Mouse (Mus musculus) olfactory bulb, adult 2 months (tissue): ENCODE measurements around the gene Tubgcp4. TPM values are rescaled to one million over a fixed set of nuclear protein-coding genes. Genes with fewer than 3 reads are reported as not detected.
"Not testable (repeated sequence)": the region's sequence is repeated elsewhere in the genome, so short reads cannot be mapped to it uniquely, and the experiment has no call there.

ENCODE experiments used
- H3K27ac ChIP-seq: fragments of 200-500 bp; 2 replicates; pipeline ENCODE4 v1.5.1; 2012; ENCODE audit warnings: low read depth, low read length; ENCODE audit not compliant: insufficient read depth
- H3K4me1 ChIP-seq: fragments of 200-500 bp; 2 replicates; pipeline ENCODE4 v1.6.1; 2012; ENCODE audit warnings: low read length; ENCODE audit not compliant: control insufficient read depth, insufficient read depth
- H3K4me3 ChIP-seq: fragments of 200-500 bp; 2 replicates; pipeline ENCODE4 v1.5.1; 2012; ENCODE audit warnings: mild to moderate bottlenecking, low read depth, low read length, moderate library complexity; ENCODE audit not compliant: insufficient read depth
- CTCF ChIP-seq: fragments of 200-500 bp; IDR thresholded peaks from 2 replicates; pipeline ENCODE4 v1.5.1; 2012; ENCODE audit warnings: low read depth, mild to moderate bottlenecking, low read length, moderate library complexity; ENCODE audit not compliant: insufficient read depth
- POLR2A ChIP-seq: fragments of 200-500 bp; IDR thresholded peaks from 2 replicates; pipeline ENCODE4 v1.6.1; 2012; ENCODE audit warnings: mild to moderate bottlenecking, low read depth, low read length, moderate library complexity; ENCODE audit not compliant: insufficient read depth
- WGBS: fragments of 180-500 bp; shearing (Covaris S2); methylation state at CpG from one replicate; pipeline ENCODE4 v1.1.7; 2018; 5-methylcytosine and 5-hydroxymethylcytosine counted together
- polyA plus RNA-seq: library from polyadenylated mRNA; stranded (reverse); fragments of >200 nt; gene quantifications from 2 replicates; pipeline ENCODE4 v1.2.4, GENCODE M21; 2012; ENCODE audit warnings: low replicate concordance; ENCODE audit not compliant: missing spikeins, insufficient read depth, insufficient read length

Tubgcp4 gene
- polyA plus RNA-seq: 263 TPM in 1 of 2 replicates, not detected in the other

- Histone ChIP-seq H3K27ac (peak within 1 kb of the TSS; percentile 27; the same call in 1 of the 2 replicates), H3K4me1 (peaks cover 9% of the 10 kb centered on the region), H3K4me3 (peak within 1 kb of the TSS; percentile 68)
- no peak for TF ChIP-seq CTCF
- TF ChIP-seq POLR2A: no peak
- under 1% methylated on average over 38 of the region's 38 CpGs for WGBS
Measured at GRCm38 (mm10) chr2:121170481-121170971, at the start of gene Tubgcp4. TSS of gene Tubgcp4 (plus strand) at chr2:121170654.

DNA sequence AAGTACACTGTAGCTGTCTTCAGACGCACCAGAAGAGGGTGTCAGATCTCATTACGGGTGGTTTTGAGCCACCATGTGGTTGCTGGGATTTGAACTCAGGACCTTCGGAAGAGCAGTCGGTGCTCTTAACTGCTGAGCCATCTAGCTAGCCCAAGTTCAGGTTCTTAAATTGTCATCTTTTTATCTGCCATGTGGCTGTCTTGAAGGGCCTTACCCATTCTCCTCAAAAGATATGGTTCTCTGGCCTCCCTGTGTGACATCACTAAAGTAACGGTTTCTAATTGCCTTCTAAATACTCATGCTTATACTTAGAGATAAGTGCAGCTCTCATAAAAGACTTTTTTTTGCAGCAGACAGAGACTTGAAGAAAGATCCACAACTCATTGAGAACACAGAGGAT lies 44.2 kb upstream of the Tubgcp4 start:
- not testable (repeated sequence) for H3K4me3 ChIP-seq, H3K4me1 ChIP-seq, H3K27ac ChIP-seq
- WGBS: 93% methylated on average over 5 of the region's 5 CpGs

DNA sequence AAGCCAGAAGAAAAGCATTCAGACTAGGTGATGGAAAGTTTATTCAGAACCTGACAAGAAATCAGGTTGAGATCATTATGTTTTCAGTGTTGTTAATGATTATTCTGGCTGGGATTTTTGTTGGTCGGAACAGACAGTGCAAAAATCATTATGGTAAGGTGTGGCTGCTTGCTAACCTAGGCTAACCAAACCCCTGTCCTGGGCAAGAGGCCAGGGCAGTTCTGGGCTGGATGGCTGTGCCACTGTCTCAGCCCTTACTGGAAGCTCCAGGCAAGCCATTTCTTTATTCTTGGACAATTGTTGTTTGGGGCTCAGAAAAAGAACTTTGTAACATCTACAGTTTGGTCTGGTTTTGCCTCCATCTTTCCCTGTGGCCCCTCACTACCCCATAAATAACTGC lies 42.9 kb upstream of the Tubgcp4 start:
- TF ChIP-seq POLR2A (no peak), CTCF (no peak)
- 88% methylated on average over 1 of the region's 1 CpGs for WGBS
- H3K4me1 ChIP-seq: no peaks in the 10 kb centered on the region
- no peak overlapping the region for H3K4me3 ChIP-seq
- H3K27ac ChIP-seq: no peak overlapping the region

DNA sequence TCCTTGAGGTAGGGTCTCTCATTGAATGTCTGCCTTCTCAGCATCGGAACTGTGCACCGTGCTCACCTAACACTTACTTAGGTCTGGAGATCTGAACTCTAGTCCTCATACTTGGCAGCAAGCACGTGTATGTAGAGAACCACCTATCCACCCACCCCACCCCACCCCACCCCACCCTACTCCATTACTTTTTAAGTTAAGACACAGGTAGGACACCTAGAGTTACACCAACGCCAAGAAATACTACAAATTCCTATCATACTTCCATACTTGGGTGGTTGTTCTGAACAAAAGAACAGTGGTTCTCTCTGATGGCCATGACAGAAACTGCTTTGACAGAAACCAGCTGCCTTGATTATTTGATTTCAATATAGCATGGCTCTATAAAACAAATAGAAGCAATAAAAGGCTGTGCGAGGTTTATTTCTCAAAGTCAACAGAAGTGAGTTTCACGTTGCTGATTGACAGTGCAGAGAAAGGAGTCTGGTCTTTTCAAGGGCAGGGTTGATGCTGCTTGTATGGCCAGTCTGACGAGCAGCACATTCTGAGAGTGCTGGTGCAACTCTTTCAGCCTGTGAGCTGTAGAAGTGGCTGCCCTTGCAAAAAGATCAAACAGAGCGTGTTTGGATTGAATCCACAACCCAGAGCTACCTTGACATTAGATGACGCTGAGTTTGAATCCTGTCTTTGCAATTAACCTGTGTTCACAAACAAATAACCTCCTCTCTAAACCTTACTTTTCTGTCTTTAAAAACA lies 41.4 kb upstream of the Tubgcp4 start:
- 73% methylated on average over 9 of the region's 9 CpGs for WGBS
- TF ChIP-seq CTCF: no peak
- no peak for TF ChIP-seq POLR2A
- Histone ChIP-seq H3K4me3 (no peak overlapping the region), H3K27ac (no peak overlapping the region), H3K4me1 (no peaks in the 10 kb centered on the region)

- WGBS: 86% methylated on average over 1 of the region's 1 CpGs
- Histone ChIP-seq H3K4me1 (no peaks in the 10 kb centered on the region; the same call in 1 of the 2 replicates), H3K4me3 (no peak overlapping the region), H3K27ac (no peak overlapping the region)
- TF ChIP-seq CTCF (no peak), POLR2A (no peak)
Measured at GRCm38 (mm10) chr2:121132822-121133221, 37.6 kb upstream of the Tubgcp4 start.

DNA sequence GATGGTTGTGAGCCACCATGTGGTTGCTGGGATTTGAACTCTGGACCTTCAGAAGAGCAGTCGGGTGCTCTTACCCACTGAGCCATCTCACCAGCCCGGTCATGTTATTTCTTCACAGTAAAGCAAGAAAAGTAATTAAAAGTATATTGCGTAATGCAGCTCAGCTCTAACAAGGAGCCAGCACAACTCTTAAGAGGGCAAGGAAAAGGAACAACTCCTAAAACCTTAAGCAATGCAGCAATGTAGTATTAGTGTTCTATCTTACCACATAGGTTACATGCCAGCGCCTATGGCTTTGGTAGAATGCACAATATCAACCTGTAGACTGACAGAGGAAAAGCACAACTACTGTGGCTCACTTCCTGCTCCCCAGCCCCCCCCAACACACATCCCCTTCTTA lies 33.1 kb upstream of the Tubgcp4 start:
- WGBS: 97% methylated on average over 4 of the region's 4 CpGs
- Histone ChIP-seq H3K27ac (no peak overlapping the region), H3K4me1 (peaks cover 9% of the 10 kb centered on the region; the same call in 1 of the 2 replicates), H3K4me3 (no peak overlapping the region)
- TF ChIP-seq POLR2A: no peak
- no peak for TF ChIP-seq CTCF

DNA sequence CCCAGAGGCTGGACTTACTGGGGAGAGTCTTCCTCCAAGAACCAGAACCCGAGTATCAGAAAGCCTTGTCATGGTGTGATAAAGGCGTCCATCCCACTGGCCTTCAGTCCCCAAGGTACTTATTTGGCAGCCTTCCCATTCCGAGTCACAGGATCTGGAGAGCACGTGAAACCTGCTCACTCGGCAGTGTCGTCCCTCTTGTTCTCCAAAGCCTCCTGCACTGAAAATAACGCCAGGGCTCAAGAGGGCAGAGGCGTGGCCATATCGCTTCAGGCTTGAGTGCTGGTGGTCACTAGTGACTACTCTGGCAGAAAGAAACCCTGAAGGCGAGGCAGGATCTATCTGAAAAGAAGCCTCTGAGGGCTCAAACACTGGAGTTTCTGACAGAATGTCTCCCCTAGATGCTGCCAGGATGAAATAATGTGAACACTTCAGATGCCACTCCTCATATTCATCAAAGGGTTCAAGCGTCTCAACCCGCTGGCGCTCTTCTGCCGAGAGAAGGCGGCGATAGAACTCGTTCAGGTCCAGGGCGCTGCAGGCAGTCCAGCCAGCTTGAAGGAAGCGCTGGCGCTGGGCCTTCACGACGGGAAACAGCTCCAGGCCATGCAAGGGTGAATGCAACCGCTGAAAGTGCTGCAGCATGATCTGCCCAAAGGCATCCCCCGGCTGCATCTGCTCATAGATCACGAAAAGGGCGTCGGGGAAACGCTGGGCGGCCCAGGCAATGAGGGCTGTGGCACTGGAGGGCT lies 31.0 kb upstream of the Tubgcp4 start:
- WGBS: 21% methylated on average over 29 of the region's 29 CpGs
- TF ChIP-seq CTCF (no peak), POLR2A (no peak)
- Histone ChIP-seq H3K27ac (peak overlapping the region; percentile 91), H3K4me3 (peak overlapping the region; percentile 74), H3K4me1 (peaks cover 9% of the 10 kb centered on the region; the same call in 1 of the 2 replicates)

GRCm38 (mm10) chr2:121140018-121140882 lies 30.2 kb upstream of the Tubgcp4 start, which contains the start of the genes Adal and Lcmt2:
TSS of gene Adal (plus strand) at chr2:121140428.
TSS of gene Lcmt2 (minus strand) at chr2:121140653.
- H3K4me1 ChIP-seq: peaks cover 9% of the 10 kb centered on the region; the same call in 1 of the 2 replicates
- TF ChIP-seq POLR2A (peak; percentile 99), CTCF (no peak)
- WGBS: under 1% methylated on average over 87 of the region's 87 CpGs
- peak within 1 kb of the TSS; percentile 74 for H3K4me3 ChIP-seq
- H3K27ac ChIP-seq: peak within 1 kb of the TSS; percentile 91
